Mouse (Mus musculus): Measurements from ENCODE around the gene Ifit1.
"Not testable (repeated sequence)": the region's sequence is repeated elsewhere in the genome, so short reads cannot be mapped to it uniquely, and the experiment has no call there.

Gene Ifit1

DNA sequence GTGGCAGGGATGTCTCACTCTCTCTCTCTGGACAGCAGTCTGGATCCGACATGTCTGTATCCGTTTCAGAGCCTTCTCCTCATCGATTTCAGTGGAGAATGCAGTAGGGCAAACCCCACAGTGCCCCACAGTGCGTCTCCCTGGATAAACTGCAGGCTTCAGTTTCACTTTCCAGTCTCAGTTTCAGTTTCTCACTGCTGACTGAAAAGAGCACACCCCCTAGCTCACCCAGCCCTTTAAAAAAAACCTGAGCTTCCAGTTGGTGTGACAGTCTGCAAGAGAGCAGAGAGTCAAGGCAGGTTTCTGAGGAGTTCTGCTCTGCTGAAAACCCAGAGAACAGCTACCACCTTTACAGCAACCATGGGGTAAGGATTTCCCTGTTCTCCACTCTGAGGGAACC, at the start of gene Ifit1, which contains the start of gene Ifit1bl2:
Gene Ifit1 (plus strand): TSS at position 249 of the 400 bp plus-strand sequence.
Gene Ifit1bl2 (minus strand): TSS at position 121 of the 400 bp plus-strand sequence.
- DNase-seq (ENCODE audit: low spot score in 2 of 2) = no peak

DNA sequence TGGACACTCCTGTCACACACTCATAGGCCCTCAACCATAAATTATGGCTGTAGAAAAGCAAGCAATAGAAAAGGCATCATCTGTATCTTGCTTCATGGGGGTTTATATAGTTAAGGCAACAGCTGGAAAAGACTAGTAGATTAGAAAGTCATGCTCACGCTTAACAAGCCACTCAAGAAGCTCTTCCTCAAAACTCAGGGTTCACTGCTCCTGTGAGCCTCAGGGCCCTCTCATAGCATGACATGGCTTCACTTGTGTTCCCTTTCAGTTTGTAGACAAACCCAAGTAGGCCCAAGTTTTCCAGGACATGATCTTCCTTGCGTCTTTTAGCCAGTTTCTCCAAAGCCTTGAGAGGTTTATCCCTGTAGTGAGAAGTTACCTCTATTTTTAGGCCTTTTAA, 47.2 kb upstream of the Ifit1 start:
- DNase-seq (ENCODE audit: low spot score in 2 of 2) = no peak

DNA sequence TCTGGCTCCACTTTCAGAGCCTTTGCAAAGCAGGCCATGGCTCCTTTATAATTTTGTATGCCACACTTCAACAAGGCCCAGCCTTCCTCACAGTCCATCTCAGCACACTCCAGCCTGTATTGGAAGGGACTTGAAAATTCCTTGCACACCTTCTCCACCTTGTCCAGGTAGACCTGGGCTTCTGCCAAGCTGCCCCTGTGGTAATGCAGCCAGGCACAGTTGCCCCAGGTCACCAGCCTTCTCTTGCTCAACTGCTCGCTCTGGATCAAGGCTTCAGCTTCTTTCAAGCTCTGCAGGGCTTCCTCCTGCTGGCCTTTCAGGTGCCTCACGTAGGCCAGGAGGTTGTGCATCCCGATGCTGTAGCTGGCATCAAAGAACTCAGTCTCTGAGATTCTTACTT, 46.1 kb upstream of the Ifit1 start:
- DNase-seq (ENCODE audit: low spot score in 2 of 2) = not testable (repeated sequence)

DNA sequence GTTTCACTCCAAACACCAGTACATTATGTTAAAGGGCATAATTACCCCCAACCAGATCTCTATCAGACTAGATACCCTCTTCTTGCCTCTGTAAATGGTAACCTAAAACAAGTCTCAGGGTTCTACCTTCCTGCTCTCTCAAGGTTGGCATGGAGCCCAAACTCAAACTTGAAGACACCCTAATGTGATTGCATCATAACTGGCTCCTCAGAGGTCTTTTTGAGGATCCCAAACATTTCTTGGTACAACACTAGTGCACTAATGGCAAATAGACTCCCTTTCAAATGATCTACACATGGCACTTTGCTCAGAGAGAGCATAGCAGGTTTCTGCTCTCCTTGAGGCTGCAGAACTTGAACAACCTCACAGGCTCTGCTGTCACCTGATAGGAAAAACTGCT, 43.9 kb upstream of the Ifit1 start:
- no peak for DNase-seq (ENCODE audit: low spot score in 2 of 2)

DNA sequence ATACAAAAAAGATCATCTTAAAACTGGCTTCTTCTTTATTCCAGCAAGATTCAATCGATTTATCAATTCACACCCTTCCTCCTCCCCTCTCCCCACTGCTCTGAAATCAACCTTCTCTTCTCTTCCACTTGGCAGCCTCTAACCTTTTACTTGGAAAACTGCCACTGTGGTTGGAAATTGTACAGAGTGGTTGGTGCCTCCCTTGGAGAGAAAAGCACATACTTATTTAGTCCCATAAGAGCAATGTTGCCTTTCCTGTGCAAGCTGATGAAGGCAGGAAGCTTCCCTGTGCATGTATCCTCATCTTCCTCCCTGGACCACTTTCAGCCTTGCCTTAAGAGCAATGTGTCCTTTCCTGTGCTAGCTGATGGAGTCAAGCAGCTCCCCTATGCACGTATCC, 42.3 kb upstream of the Ifit1 start:
- DNase-seq (ENCODE audit: low spot score in 2 of 2) = no peak

DNA sequence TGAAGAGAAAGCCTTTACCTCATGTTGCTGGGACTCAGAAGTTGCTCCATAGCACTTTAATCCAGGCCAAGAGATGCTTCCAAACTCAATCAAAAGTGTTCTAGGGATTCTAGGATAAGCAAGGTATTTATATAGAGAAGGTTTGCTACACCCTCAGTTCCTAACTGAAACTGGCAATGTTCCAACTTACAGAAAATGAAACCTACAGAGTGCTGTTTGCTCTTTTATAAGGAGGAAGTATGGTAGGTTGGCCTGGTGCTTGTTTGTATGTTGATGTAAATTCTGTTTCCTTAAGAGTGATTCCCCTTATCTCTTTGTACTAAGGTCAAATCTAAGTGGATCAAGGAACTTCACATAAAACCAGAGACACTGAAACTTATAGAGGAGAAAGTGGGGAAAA, 41.4 kb upstream of the Ifit1 start:
- not testable (repeated sequence) for DNase-seq (ENCODE audit: low spot score in 2 of 2)

DNA sequence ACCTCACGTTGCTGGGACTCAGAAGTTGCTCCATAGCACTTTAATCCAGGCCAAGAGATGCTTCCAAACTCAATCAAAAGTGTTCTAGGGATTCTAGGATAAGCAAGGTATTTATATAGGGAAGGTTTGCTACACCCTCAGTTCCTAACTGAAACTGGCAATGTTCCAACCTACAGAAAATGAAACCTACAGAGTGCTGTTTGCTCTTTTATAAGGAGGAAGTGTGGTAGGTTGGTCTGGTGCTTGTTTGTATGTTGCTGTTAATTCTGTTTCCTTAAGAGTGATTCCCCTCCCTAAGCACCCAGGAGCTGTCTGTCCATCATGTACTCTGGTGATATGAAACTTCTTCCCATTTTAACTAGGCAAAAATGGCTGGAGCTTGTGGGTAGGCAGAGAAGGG, 38.8 kb upstream of the Ifit1 start, which contains the start of gene Ifit1bl1:
Gene Ifit1bl1 (minus strand): TSS at position 69 of the 400 bp plus-strand sequence.
- not testable (repeated sequence) for DNase-seq (ENCODE audit: low spot score in 2 of 2)

DNA sequence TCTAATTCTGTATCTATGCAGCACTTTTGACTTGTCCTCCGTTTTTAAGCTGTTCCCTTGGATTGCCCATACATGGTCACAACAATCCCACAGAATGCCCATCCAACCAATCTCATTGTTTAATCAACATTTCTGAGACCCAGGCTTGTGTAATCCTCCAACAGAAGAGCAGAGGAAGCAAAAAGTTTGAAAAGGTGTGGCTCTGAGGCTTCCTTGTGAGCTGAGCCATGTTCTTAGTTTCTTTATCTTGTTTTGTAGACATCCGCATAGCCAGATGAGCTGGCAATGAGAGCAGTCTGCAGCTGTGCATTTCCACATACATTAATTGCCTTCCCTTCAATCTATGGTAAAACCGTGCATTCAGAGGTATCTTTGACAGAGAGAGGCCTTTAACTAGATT, 35.2 kb upstream of the Ifit1 start:
- DNase-seq (ENCODE audit: low spot score in 2 of 2) = no peak

DNA sequence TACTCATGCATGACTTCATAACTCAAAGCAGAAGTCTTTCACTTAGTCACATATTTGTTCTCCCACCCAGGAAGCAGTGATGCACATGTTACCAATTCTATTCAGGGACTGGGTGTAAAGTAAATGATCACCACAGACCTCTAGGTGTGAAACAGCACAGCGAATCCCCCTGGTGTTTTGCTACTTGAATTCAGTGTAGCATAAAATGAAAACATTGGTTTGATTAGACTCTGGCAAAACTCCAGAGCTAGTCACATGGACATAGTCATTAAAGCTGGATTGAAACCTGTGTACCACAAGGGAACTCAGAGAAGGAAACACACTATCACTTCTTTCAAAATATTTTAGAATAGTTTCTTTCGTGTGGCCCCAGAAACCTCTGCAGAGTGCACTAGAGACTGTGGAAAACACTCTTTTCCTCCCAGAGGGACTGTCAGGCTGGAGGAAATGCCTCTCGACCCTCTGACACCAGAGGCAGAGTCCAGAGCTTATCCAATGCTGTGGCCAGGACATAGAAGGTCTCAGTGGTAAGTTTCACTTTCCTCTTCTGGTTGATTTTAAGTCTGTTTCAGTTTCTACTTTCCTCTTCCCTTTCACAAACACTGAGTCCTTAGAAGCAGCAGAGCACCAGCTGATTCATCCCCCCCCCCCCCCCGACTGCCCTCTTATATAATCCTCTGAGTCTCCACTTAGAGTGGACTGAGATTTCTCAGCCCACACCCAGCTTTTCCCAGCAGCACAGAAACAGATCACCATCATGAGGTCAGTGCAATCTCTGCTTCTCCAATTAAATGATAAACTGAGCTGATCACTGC, 33.2 kb upstream of the Ifit1 start, which contains the start of gene Ifit3b:
Gene Ifit3b (plus strand): TSS at position 734 of the 815 bp plus-strand sequence.
- not testable (repeated sequence) for DNase-seq (ENCODE audit: low spot score in 2 of 2)

DNA sequence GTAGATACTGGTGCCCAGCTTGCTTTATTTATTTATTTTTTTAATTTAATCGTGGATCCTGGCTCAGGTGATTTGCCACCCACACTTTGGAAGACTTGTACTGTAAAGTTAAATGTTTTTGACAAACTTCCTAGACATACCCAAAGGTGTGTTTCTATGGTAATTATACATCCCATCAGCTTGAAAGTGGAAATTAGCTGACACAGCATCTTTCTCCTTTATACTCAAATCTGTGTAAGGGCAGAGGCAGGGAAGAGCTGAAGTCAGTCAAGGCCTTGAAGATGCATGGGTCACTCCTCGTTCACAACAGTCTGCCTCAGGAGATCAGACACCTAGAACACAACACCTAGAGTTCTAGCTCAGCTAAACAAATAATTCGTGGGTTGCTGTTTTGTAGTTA, 30.6 kb upstream of the Ifit1 start:
- DNase-seq (ENCODE audit: low spot score in 2 of 2) = not testable (repeated sequence)

DNA sequence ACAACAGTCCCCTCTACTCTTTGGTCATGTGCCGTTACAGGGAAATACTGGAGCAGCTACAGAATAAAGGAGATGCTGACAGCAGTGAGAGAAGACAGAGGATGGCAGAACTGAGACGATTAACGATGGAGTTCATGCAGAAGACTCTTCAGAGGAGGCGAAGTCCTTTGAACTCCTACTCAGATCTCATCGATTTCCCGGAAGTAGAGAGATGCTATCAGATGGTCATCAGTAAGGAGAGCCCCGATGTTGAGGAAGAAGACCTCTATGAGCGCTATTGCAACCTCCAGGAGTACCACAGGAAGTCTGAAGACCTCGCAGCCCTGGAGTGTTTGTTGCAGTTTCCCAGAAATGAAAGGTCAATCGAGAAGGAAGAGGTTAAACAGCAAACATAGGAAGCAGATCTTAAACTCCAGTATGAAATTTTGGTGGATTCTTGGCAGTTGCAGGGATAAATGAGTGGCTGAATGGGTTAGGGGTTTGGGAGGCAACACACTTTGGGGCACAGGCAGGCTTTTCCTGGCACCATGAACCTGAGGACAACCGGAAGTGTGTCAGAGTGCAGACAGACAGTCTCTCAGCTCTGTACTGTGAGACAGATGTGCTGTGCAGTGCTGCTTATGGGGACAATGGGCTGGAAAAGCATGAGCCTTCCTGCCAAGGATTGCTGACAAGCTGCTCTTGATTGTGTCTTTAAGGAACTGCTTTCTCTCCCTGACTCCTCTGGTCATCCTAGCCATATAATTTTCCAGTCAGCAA, 28.2 kb upstream of the Ifit1 start:
- not testable (repeated sequence) for DNase-seq (ENCODE audit: low spot score in 2 of 2)

DNA sequence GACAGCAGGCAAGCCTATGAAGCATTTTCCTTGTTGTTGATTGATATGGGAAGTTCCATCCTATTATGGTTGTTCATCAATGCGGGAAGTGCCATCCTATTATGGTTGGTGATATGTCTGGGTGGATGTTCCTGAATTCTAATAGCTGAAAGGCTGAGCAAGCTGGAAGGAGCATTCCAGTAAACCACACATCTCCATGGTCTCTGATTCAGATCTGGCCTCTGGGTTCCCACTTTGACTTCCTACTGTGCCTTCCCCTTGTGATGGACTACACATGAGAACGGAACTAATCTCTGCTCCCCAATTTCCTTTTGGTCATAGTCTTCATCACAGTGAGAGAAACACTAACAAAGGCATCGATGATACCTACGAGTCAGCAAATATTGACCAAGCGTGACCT, 19.8 kb upstream of the Ifit1 start:
- DNase-seq (ENCODE audit: low spot score in 2 of 2) = no peak

DNA sequence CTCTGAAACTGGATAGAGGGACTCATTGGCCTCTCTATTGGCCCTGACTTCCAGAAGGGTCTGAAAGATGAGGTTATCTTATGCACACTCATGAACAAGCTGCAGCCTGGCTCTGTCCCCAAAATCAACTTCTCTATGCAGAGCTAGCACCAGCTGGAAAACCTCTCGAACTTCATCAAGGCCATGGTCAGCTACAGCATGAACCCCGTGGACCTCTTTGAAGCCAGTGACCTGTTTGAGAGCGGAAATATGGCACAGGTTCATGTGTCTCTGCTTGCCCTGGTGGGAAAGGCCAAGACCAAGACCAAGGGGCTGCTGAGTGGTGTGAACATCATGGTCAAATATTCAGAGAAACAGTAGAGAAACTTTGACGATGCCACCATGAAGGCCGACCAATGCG, 16.9 kb upstream of the Ifit1 start:
- DNase-seq (ENCODE audit: low spot score in 2 of 2) = no peak

DNA sequence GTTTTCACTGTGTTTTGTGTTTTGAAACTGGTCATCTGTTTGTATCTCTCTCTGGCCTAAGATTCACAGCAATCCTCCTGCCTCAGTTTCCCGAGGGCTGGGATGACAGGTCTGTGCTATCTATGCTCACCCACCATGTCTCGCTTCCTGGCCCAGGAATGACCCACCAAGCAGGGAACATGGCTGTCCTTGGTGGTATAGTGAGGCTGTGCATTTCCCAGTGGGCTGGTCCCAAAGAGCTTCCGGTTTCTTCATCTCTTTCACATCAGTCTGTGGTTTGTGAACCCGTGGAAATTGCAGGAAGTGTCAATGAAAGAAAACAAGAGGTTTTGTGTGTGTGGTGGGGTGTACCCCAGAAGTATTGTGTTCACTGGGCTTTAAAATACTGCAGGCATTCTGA, 16.0 kb upstream of the Ifit1 start:
- no peak for DNase-seq (ENCODE audit: low spot score in 2 of 2)

DNA sequence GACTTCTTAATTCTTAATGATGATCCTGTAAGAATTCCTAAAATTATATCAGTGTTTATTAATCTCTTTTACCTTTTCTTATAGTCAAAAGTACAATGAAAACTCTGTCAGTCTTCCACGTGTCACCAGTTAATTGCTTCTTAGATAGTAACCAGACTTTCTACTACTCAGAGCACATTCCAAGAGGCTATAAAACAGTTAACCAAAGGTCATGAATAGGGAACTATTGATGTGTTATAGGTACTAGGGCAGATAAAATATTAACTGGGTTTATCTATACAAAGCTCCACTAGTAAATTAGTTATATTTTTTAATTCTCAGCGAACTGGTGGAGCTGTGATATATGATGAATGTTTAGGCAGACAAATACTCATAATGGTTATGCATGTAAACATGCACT, 13.2 kb upstream of the Ifit1 start:
- no peak for DNase-seq (ENCODE audit: low spot score in 2 of 2)

DNA sequence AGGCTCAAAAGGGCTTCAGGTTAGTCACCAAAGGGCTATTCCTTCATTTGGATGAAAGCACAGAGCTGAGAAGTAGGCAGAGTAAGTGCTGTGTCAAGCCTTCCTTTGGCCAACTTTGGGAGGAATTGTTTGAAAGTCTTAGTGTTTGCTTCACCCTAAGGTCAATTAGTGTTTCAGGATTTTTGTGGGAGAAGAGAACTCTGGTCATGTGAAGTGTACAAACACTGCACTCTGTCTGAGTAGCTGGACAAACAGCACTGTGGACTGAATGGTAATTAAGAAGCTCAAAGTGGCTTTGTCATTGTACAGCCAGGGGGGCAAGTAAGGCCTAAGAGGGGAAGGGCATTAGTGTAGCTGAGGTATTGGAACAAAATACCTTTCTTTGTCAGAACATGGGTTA, 9.2 kb upstream of the Ifit1 start:
- no peak for DNase-seq (ENCODE audit: low spot score in 2 of 2)

DNA sequence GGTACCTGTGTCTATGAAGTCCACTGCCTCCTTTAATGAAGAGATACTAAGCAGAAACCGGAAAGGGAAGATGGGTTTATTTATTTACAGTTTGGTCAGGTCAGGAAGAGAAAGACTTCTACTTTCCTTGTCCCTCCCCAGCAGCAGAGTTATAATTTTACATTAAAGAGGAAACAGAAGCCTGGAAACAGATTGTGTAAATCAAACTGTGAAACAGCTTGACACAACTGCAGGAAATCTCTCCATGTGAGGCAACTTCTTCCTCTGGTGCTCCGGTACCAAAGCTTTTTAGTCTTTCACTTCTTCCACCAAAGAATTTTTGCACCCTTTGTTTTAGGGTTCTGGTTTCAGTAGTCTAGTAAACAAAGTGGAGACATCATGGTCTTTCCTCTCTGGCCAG, 7.2 kb upstream of the Ifit1 start:
- no peak for DNase-seq (ENCODE audit: low spot score in 2 of 2)

DNA sequence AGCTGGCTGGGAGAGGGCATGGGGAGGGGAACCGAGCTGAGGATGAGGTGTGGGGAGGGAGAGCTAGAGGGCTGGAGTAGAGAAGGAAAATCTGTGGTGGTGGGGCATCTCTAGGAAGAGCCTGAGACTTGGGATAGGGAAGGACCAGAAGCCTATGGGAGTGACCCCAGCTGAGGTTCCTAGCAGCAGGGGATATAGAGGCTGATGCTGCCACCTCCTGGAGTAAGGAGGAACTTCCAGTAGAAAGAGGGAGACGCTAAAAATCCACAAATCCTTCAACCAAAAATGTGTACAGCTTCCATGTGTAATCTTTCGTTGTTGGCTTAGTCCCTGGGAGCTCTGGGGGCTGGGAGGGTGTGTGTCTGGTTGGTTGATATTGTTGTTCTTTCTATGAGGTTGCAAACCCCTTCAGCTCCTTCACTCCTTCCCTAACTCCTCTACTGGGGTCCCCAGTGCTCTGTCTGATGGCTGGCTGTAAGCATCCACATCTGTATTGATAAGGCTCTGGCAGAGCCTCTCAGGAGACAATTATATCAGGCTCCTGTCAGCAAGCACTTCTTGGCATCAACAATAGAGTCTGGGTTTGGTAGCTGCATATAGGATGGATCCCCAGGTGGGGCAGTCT, 3.6 kb upstream of the Ifit1 start:
- peak; percentile 54 to 71 for DNase-seq (ENCODE audit: low spot score in 2 of 2)

DNA sequence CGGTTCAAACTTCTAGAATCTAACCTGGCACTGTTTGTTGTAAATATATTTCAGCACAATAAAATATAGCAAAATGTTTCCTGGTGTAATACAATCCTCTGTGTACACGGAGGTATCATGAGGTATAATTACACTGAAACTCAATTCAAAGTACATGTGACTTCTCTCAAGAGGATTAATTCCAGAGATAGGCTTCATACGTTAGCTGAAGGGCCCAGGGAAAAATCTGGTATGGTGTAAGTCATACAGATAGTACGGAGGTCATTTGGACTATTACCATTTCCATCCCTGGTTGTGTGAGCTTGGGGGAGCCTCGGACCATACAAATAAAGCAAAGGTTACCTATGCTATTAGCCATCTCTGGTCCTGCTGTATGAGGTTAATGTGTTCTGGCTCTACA, 1.9 kb downstream of the Ifit1 start:
- no peak for DNase-seq (ENCODE audit: low spot score in 2 of 2)

DNA sequence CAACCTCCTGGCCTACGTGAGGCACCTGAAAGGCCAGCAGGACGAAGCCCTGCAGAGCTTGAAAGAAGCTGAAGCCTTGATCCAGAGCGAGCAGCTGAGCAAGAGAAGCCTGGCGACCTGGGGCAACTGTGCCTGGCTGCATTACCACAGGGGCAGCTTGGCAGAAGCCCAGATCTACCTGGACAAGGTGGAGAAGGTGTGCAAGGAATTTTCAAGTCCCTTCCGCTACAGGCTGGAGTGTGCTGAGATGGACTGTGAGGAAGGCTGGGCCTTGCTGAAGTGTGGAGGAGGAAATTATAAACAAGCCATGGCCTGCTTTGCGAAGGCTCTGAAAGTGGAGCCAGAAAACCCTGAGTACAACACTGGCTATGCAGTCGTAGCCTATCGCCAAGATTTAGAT, 7.0 kb downstream of the Ifit1 start:
- DNase-seq (ENCODE audit: low spot score in 2 of 2) = not testable (repeated sequence)

DNA sequence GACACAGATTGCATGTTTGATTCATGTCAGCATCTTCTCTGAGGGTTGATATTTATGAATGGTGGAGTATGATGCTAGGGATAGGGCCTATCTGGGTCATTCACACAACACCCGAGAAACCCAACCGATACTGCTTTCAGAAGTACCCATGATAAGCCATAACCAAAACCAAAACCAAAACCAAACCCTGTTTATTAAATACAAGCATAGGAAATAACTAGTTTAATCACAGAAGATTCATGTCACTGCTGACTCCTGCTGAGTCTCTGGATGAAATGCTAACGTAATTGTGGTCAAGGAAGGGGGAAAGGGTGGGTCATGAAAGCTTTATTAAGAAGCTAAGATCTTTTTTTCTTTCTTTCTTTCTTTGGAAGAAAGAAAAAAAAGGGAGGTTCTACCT, 9.6 kb downstream of the Ifit1 start:
- DNase-seq (ENCODE audit: low spot score in 2 of 2) = no peak

DNA sequence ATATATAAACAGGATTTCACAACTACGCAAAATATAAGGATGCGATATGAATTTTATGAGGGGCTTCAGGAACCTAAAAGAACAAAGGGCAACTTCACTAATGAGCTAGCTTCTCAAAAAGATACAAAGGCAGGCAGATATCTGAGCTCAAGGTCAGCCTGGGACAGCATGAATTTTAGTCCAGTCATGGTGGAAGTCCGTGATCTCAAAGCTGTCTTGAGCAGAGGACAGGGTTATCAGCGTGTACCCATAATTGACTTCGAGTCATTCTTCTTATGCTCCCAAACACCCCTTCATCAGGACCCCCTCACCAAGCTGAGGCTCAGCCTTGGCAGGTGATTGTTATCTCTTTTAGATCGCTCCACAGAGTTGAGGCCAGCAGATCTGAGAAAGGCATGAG, 10.3 kb downstream of the Ifit1 start:
- DNase-seq (ENCODE audit: low spot score in 2 of 2) = no peak
